Mouse (Mus musculus): Measurements from ENCODE around the gene Vav1. TPM values are rescaled to one million over a fixed set of nuclear protein-coding genes. Genes with fewer than 3 reads are reported as not detected.
A peak's percentile ranks its signal among the peaks of the same experiment; 100 is the strongest.

The Vav1 gene
- polyA plus RNA-seq, 1 experiment = 3.4 TPM

- Histone ChIP-seq H3K27me3 (replicated peaks; ENCODE audit: control insufficient read depth, insufficient read depth, low read length) (no peaks in the 10 kb centered on the region), H3K36me3 (ENCODE audit: control insufficient read depth, insufficient read depth, low read length) (no peaks in the 10 kb centered on the region), H3K4me1 (ENCODE audit: control insufficient read depth, insufficient read depth, low read length) (no peaks in the 10 kb centered on the region), H3K27ac (ENCODE audit: insufficient read depth, low read depth, low read length) (no peak overlapping the region), H3K4me3 (ENCODE audit: insufficient read depth, low read depth, low read length) (no peak overlapping the region)
- TF ChIP-seq POLR2A (IDR thresholded peaks at IDR 0.05; ENCODE audit: low read depth, low read length) = no peak
- TF ChIP-seq CTCF (conservative IDR thresholded peaks at IDR 0.05; ENCODE audit: insufficient read depth, insufficient read length, low read depth, low read length) = peak; percentile 98
- WGBS = 9% methylated on average over 11 of the region's 11 CpGs
- DNase-seq = peak; percentile 89
Measured at GRCm38 (mm10) chr17:57335673-57336303, 56.9 kb downstream of the Vav1 start.

GRCm38 (mm10) chr17:57337996-57338395, 59.1 kb downstream of the Vav1 start:
- no peaks in the 10 kb centered on the region for H3K4me1 ChIP-seq (ENCODE audit: control insufficient read depth, insufficient read depth, low read length)
- no peaks in the 10 kb centered on the region for H3K36me3 ChIP-seq (ENCODE audit: control insufficient read depth, insufficient read depth, low read length)
- TF ChIP-seq CTCF (conservative IDR thresholded peaks at IDR 0.05; ENCODE audit: insufficient read depth, insufficient read length, low read depth, low read length) (no peak), POLR2A (IDR thresholded peaks at IDR 0.05; ENCODE audit: low read depth, low read length) (no peak)
- H3K4me3 ChIP-seq (ENCODE audit: insufficient read depth, low read depth, low read length) = no peak overlapping the region
- no peak for DNase-seq
- WGBS = 74% methylated on average over 10 of the region's 10 CpGs
- no peak overlapping the region for H3K27ac ChIP-seq (ENCODE audit: insufficient read depth, low read depth, low read length)
- H3K27me3 ChIP-seq (replicated peaks; ENCODE audit: control insufficient read depth, insufficient read depth, low read length) = no peaks in the 10 kb centered on the region

GRCm38 (mm10) chr17:57339298-57339697, 60.4 kb downstream of the Vav1 start:
- WGBS = 68% methylated on average over 9 of the region's 9 CpGs
- H3K36me3 ChIP-seq (ENCODE audit: control insufficient read depth, insufficient read depth, low read length) = no peaks in the 10 kb centered on the region
- no peak overlapping the region for H3K4me3 ChIP-seq (ENCODE audit: insufficient read depth, low read depth, low read length)
- TF ChIP-seq POLR2A (IDR thresholded peaks at IDR 0.05; ENCODE audit: low read depth, low read length) = no peak
- no peak for TF ChIP-seq CTCF (conservative IDR thresholded peaks at IDR 0.05; ENCODE audit: insufficient read depth, insufficient read length, low read depth, low read length)
- no peaks in the 10 kb centered on the region for H3K27me3 ChIP-seq (replicated peaks; ENCODE audit: control insufficient read depth, insufficient read depth, low read length)
- no peak overlapping the region for H3K27ac ChIP-seq (ENCODE audit: insufficient read depth, low read depth, low read length)
- no peak for DNase-seq
- H3K4me1 ChIP-seq (ENCODE audit: control insufficient read depth, insufficient read depth, low read length) = no peaks in the 10 kb centered on the region

- no peak overlapping the region for H3K27ac ChIP-seq (ENCODE audit: insufficient read depth, low read depth, low read length)
- no peak overlapping the region for H3K4me3 ChIP-seq (ENCODE audit: insufficient read depth, low read depth, low read length)
- DNase-seq = no peak
- no peak for TF ChIP-seq CTCF (conservative IDR thresholded peaks at IDR 0.05; ENCODE audit: insufficient read depth, insufficient read length, low read depth, low read length)
- no peak for TF ChIP-seq POLR2A (IDR thresholded peaks at IDR 0.05; ENCODE audit: low read depth, low read length)
- no peaks in the 10 kb centered on the region for H3K27me3 ChIP-seq (replicated peaks; ENCODE audit: control insufficient read depth, insufficient read depth, low read length)
- WGBS = 72% methylated on average over 4 of the region's 4 CpGs
- no peaks in the 10 kb centered on the region for H3K4me1 ChIP-seq (ENCODE audit: control insufficient read depth, insufficient read depth, low read length)
- no peaks in the 10 kb centered on the region for H3K36me3 ChIP-seq (ENCODE audit: control insufficient read depth, insufficient read depth, low read length)
Measured at GRCm38 (mm10) chr17:57341568-57341967, 62.7 kb downstream of the Vav1 start.

GRCm38 (mm10) chr17:57344029-57344707, 65.3 kb downstream of the Vav1 start:
- Histone ChIP-seq H3K27me3 (replicated peaks; ENCODE audit: control insufficient read depth, insufficient read depth, low read length) (no peaks in the 10 kb centered on the region), H3K36me3 (ENCODE audit: control insufficient read depth, insufficient read depth, low read length) (no peaks in the 10 kb centered on the region), H3K4me1 (ENCODE audit: control insufficient read depth, insufficient read depth, low read length) (no peaks in the 10 kb centered on the region), H3K27ac (ENCODE audit: insufficient read depth, low read depth, low read length) (no peak overlapping the region), H3K4me3 (ENCODE audit: insufficient read depth, low read depth, low read length) (no peak overlapping the region)
- no peak for TF ChIP-seq POLR2A (IDR thresholded peaks at IDR 0.05; ENCODE audit: low read depth, low read length)
- TF ChIP-seq CTCF (conservative IDR thresholded peaks at IDR 0.05; ENCODE audit: insufficient read depth, insufficient read length, low read depth, low read length) = no peak
- no peak for DNase-seq
- WGBS = 59% methylated on average over 2 of the region's 2 CpGs

GRCm38 (mm10) chr17:57347017-57347416, 68.1 kb downstream of the Vav1 start:
- peak; percentile 16 for DNase-seq
- Histone ChIP-seq H3K27me3 (replicated peaks; ENCODE audit: control insufficient read depth, insufficient read depth, low read length) (no peaks in the 10 kb centered on the region), H3K36me3 (ENCODE audit: control insufficient read depth, insufficient read depth, low read length) (no peaks in the 10 kb centered on the region), H3K4me3 (ENCODE audit: insufficient read depth, low read depth, low read length) (no peak overlapping the region), H3K27ac (ENCODE audit: insufficient read depth, low read depth, low read length) (no peak overlapping the region), H3K4me1 (ENCODE audit: control insufficient read depth, insufficient read depth, low read length) (no peaks in the 10 kb centered on the region)
- WGBS = 51% methylated on average over 6 of the region's 6 CpGs
- TF ChIP-seq POLR2A (IDR thresholded peaks at IDR 0.05; ENCODE audit: low read depth, low read length) = no peak
- no peak for TF ChIP-seq CTCF (conservative IDR thresholded peaks at IDR 0.05; ENCODE audit: insufficient read depth, insufficient read length, low read depth, low read length)

DNA sequence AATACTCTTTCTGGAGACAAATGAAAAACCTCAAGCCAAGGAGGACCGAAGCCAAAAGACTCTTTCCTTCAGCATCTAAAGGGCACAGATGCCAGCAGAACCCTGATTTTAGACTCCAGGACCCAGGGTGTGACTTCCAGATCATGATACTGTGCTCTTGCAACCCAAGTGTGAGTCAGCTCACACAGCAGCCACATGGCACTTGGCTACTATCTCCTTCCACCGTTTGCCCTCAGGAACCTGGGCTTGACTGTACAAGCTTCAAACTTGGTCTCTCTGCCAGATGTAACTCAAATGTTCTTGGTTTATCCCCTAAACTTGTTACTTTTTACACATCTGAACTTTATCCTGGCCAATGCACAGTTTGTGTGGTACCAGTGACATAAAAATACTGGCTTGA, 68.9 kb downstream of the Vav1 start:
- Histone ChIP-seq H3K27me3 (replicated peaks; ENCODE audit: control insufficient read depth, insufficient read depth, low read length) (no peaks in the 10 kb centered on the region), H3K4me3 (ENCODE audit: insufficient read depth, low read depth, low read length) (no peak overlapping the region), H3K27ac (ENCODE audit: insufficient read depth, low read depth, low read length) (no peak overlapping the region), H3K4me1 (ENCODE audit: control insufficient read depth, insufficient read depth, low read length) (no peaks in the 10 kb centered on the region), H3K36me3 (ENCODE audit: control insufficient read depth, insufficient read depth, low read length) (no peaks in the 10 kb centered on the region)
- WGBS = 84% methylated on average over 2 of the region's 2 CpGs
- TF ChIP-seq POLR2A (IDR thresholded peaks at IDR 0.05; ENCODE audit: low read depth, low read length) = no peak
- DNase-seq = no peak
